Mouse (Mus musculus) gastrocnemius, adult 2 months (tissue): ENCODE measurements around the gene Bmp3. TPM values are rescaled to one million over a fixed set of nuclear protein-coding genes. Genes with fewer than 3 reads are reported as not detected.
A peak's percentile ranks its signal among the peaks of the same experiment; 100 is the strongest.

Source experiments
- DNase-seq: peaks from one replicate; pipeline ENCODE4 v3.0.0; 2022
- H3K27ac ChIP-seq: fragments of 200-600 bp; 2 replicates; pipeline ENCODE4 v1.8.1; 2022; ENCODE audit warnings: mild to moderate bottlenecking
- H3K4me3 ChIP-seq: fragments of 200-600 bp; 2 replicates; pipeline ENCODE4 v1.8.1; 2022; ENCODE audit warnings: mild to moderate bottlenecking, moderate library complexity
- CTCF ChIP-seq: fragments of 200-600 bp; IDR thresholded peaks from 2 replicates; pipeline ENCODE4 v1.8.1; 2022; ENCODE audit warnings: antibody characterized with exemption, mild to moderate bottlenecking, moderate library complexity
- intact Hi-C: fragments of 180-260 bp; cut with DNase I; formaldehyde crosslinking; loops from one replicate; pipeline ENCODE4 v1.15.1; 2025
- total RNA-seq, 2 experiments: library from RNA; stranded (reverse); gene quantifications; 2 replicates each; pipeline ENCODE4 v1.2.3; 2021

The Bmp3 gene
- total RNA-seq, 2 experiments from 2014 or later: 0.64 to 1.5 TPM

- intact Hi-C loops: loop anchor here (10.0 kb wide), 1 partner anchor 151 kb away; no protein-coding TSS in a partner anchor
- H3K27ac ChIP-seq: peak overlapping the region; percentile 57
- peak overlapping the region; percentile 72 for H3K4me3 ChIP-seq
- DNase-seq: no peak
- no peak for TF ChIP-seq CTCF
Observed at GRCm38 (mm10) chr5:98855741-98856140, 1.5 kb downstream of the Bmp3 start.

GRCm38 (mm10) chr5:98856356-98856755 lies 2.1 kb downstream of the Bmp3 start:
- TF ChIP-seq CTCF: no peak
- intact Hi-C loops: loop anchor here (10.0 kb wide), 1 partner anchor 152 kb away; no protein-coding TSS in a partner anchor
- peak overlapping the region; percentile 72; the same call in 1 of the 2 replicates for H3K4me3 ChIP-seq

GRCm38 (mm10) chr5:98863891-98864290 lies 9.7 kb downstream of the Bmp3 start:
- intact Hi-C loops: loop anchor here (1.0 to 10.0 kb wide), 2 partner anchors 515 to 1739 kb away; no protein-coding TSS in a partner anchor
- H3K27ac ChIP-seq: no peak overlapping the region
- no peak for DNase-seq
- no peak overlapping the region; the same call in 1 of the 2 replicates for H3K4me3 ChIP-seq
- TF ChIP-seq CTCF: peak; percentile 62

More at GRCm38 (mm10) chr5:98856356-98856755, 2.1 kb downstream of the Bmp3 start:
- no peak for DNase-seq
- no peak overlapping the region for H3K27ac ChIP-seq

- TF ChIP-seq CTCF: no peak
- DNase-seq: no peak
- no peak overlapping the region for H3K27ac ChIP-seq
- intact Hi-C loops: loop anchor here (10.0 kb wide), 1 partner anchor 1740 kb away; no protein-coding TSS in a partner anchor
- no peak overlapping the region for H3K4me3 ChIP-seq
Observed at GRCm38 (mm10) chr5:98865146-98865545, 10.9 kb downstream of the Bmp3 start.

GRCm38 (mm10) chr5:98876056-98876455 lies 21.8 kb downstream of the Bmp3 start:
- H3K27ac ChIP-seq: no peak overlapping the region
- peak; percentile 15 for DNase-seq
- no peak for TF ChIP-seq CTCF
- H3K4me3 ChIP-seq: no peak overlapping the region
- intact Hi-C loops: loop anchor here (5.0 kb wide), 1 partner anchor 529 kb away; no protein-coding TSS in a partner anchor

GRCm38 (mm10) chr5:98878891-98879290 lies 24.7 kb downstream of the Bmp3 start:
- Histone ChIP-seq H3K4me3 (no peak overlapping the region), H3K27ac (no peak overlapping the region)
- peak; percentile 87 for TF ChIP-seq CTCF
- DNase-seq: peak; percentile 57
- intact Hi-C loops: loop anchor here (5.0 kb wide), 1 partner anchor 532 kb away; no protein-coding TSS in a partner anchor

- Histone ChIP-seq H3K27ac (no peak overlapping the region), H3K4me3 (no peak overlapping the region)
- no peak for TF ChIP-seq CTCF
- intact Hi-C loops: no loop called here
- DNase-seq: no peak
Observed at GRCm38 (mm10) chr5:98882096-98882495, 27.9 kb downstream of the Bmp3 start.

- intact Hi-C loops: no loop called here
- Histone ChIP-seq H3K4me3 (no peak overlapping the region), H3K27ac (no peak overlapping the region)
- TF ChIP-seq CTCF: no peak
- no peak for DNase-seq
Observed at GRCm38 (mm10) chr5:98890544-98891050, 36.4 kb downstream of the Bmp3 start.

GRCm38 (mm10) chr5:98894281-98894680 lies 40.1 kb downstream of the Bmp3 start:
- H3K4me3 ChIP-seq: no peak overlapping the region
- H3K27ac ChIP-seq: no peak overlapping the region
- no peak for TF ChIP-seq CTCF
- intact Hi-C loops: no loop called here
- no peak for DNase-seq

- Histone ChIP-seq H3K27ac (no peak overlapping the region), H3K4me3 (no peak overlapping the region)
- no peak for TF ChIP-seq CTCF
- no peak for DNase-seq
- intact Hi-C loops: no loop called here
Observed at GRCm38 (mm10) chr5:98897946-98898345, 43.7 kb downstream of the Bmp3 start.

GRCm38 (mm10) chr5:98900926-98901325 lies 46.7 kb downstream of the Bmp3 start:
- intact Hi-C loops: loop anchor here (10.0 kb wide), 1 partner anchor 254 kb away; no protein-coding TSS in a partner anchor
- TF ChIP-seq CTCF: no peak

GRCm38 (mm10) chr5:98902339-98902738 lies 48.1 kb downstream of the Bmp3 start:
- peak; percentile 40 for TF ChIP-seq CTCF
- intact Hi-C loops: loop anchor here (10.0 kb wide), 1 partner anchor 252 kb away; no protein-coding TSS in a partner anchor

More at GRCm38 (mm10) chr5:98900926-98901325, 46.7 kb downstream of the Bmp3 start:
- Histone ChIP-seq H3K4me3 (no peak overlapping the region), H3K27ac (no peak overlapping the region)
- DNase-seq: no peak

GRCm38 (mm10) chr5:98918716-98919115 lies 64.5 kb downstream of the Bmp3 start:
- Histone ChIP-seq H3K27ac (no peak overlapping the region), H3K4me3 (no peak overlapping the region)
- no peak for DNase-seq
- TF ChIP-seq CTCF: no peak
- intact Hi-C loops: no loop called here

More at GRCm38 (mm10) chr5:98902339-98902738, 48.1 kb downstream of the Bmp3 start:
- H3K4me3 ChIP-seq: no peak overlapping the region
- no peak for DNase-seq
- no peak overlapping the region for H3K27ac ChIP-seq

- intact Hi-C loops: no loop called here
- no peak for DNase-seq
- TF ChIP-seq CTCF: no peak
- Histone ChIP-seq H3K4me3 (no peak overlapping the region), H3K27ac (no peak overlapping the region)
Observed at GRCm38 (mm10) chr5:98921608-98922007, 67.4 kb downstream of the Bmp3 start.
